Mouse (Mus musculus): ENCODE data around the gene Zfp276. TPM values are rescaled to one million over a fixed set of nuclear protein-coding genes. Genes with fewer than 3 reads are reported as not detected.

The Zfp276 gene
- 41.1 TPM for polyA plus RNA-seq (2017; shearing (Covaris generic))

GRCm38 (mm10) chr8:123254099-123254885 is at the start of gene Zfp276, which contains the start of gene Vps9d1:
Gene Zfp276, plus strand, starts transcription at chr8:123254195.
Gene Vps9d1, minus strand, starts transcription at chr8:123254348.

GRCm38 (mm10) chr8:123212321-123213117 is 41.5 kb upstream of the Zfp276 start, which contains the start of the genes Chmp1a and Spata33:
Gene Chmp1a, minus strand, starts transcription at chr8:123212763.
Gene Spata33, plus strand, starts transcription at chr8:123212832.

GRCm38 (mm10) chr8:123224278-123225266 is 29.4 kb upstream of the Zfp276 start, which contains the start of gene Cdk10:
Gene Cdk10, plus strand, starts transcription at chr8:123224842.

GRCm38 (mm10) chr8:123235520-123236497 is 18.2 kb upstream of the Zfp276 start, which contains the start of gene Spata2l:
Gene Spata2l, minus strand, starts transcription at chr8:123236233.

GRCm38 (mm10) chr8:123318467-123318911 is 64.5 kb downstream of the Zfp276 start, which contains the start of gene Fanca:
Gene Fanca, minus strand, starts transcription at chr8:123318576.

Other genes with a start within 250 kb of the Zfp276 start
- 271 TPM for gene Ankrd11, start 211.9 kb upstream of the Zfp276 start, polyA plus RNA-seq (2017; shearing (Covaris generic))
- 83.8 TPM for gene Spg7, start 191.3 kb upstream of the Zfp276 start, polyA plus RNA-seq (2017; shearing (Covaris generic))
- gene Rpl13, start 151.8 kb upstream of the Zfp276 start, polyA plus RNA-seq (2017; shearing (Covaris generic)): 1,036 TPM
- 1.2 TPM for gene Cpne7, start 136.8 kb upstream of the Zfp276 start, polyA plus RNA-seq (2017; shearing (Covaris generic))
- gene Sult5a1, start 95.9 kb upstream of the Zfp276 start, polyA plus RNA-seq (2017; shearing (Covaris generic)): 0.07 TPM
- gene Dpep1, start 68.0 kb upstream of the Zfp276 start, polyA plus RNA-seq (2017; shearing (Covaris generic)): not detected
- gene Chmp1a, start 41.4 kb upstream of the Zfp276 start, polyA plus RNA-seq (2017; shearing (Covaris generic)): 214 TPM
- gene Spata33, start 41.4 kb upstream of the Zfp276 start, polyA plus RNA-seq (2017; shearing (Covaris generic)): not detected
- gene Cdk10, start 29.4 kb upstream of the Zfp276 start, polyA plus RNA-seq (2017; shearing (Covaris generic)): 27.0 TPM
- 15.4 TPM for gene Spata2l, start 18.0 kb upstream of the Zfp276 start, polyA plus RNA-seq (2017; shearing (Covaris generic))
- 31.6 TPM for gene Vps9d1, start 153 bp downstream of the Zfp276 start, polyA plus RNA-seq (2017; shearing (Covaris generic))
- gene Fanca, start 64.4 kb downstream of the Zfp276 start, polyA plus RNA-seq (2017; shearing (Covaris generic)): 8.2 TPM
- 0.08 TPM for gene Spire2, start 78.5 kb downstream of the Zfp276 start, polyA plus RNA-seq (2017; shearing (Covaris generic))
- gene Tcf25, start 119.6 kb downstream of the Zfp276 start, polyA plus RNA-seq (2017; shearing (Covaris generic)): 268 TPM
- gene Mc1r, start 152.9 kb downstream of the Zfp276 start, polyA plus RNA-seq (2017; shearing (Covaris generic)): 0.14 TPM
- gene Tubb3, start 157.2 kb downstream of the Zfp276 start, polyA plus RNA-seq (2017; shearing (Covaris generic)): 0.38 TPM
- 15.0 TPM for gene Def8, start 169.3 kb downstream of the Zfp276 start, polyA plus RNA-seq (2017; shearing (Covaris generic))
- 69.0 TPM for gene Afg3l1, start 223.7 kb downstream of the Zfp276 start, polyA plus RNA-seq (2017; shearing (Covaris generic))

Measured in CD4-positive, CD25-positive, alpha-beta regulatory T cell (primary cell).